Mouse (Mus musculus): ENCODE results near the gene Prkar1b.
A peak's percentile ranks its signal among the peaks of the same experiment; 100 is the strongest.

Prkar1b gene

DNA sequence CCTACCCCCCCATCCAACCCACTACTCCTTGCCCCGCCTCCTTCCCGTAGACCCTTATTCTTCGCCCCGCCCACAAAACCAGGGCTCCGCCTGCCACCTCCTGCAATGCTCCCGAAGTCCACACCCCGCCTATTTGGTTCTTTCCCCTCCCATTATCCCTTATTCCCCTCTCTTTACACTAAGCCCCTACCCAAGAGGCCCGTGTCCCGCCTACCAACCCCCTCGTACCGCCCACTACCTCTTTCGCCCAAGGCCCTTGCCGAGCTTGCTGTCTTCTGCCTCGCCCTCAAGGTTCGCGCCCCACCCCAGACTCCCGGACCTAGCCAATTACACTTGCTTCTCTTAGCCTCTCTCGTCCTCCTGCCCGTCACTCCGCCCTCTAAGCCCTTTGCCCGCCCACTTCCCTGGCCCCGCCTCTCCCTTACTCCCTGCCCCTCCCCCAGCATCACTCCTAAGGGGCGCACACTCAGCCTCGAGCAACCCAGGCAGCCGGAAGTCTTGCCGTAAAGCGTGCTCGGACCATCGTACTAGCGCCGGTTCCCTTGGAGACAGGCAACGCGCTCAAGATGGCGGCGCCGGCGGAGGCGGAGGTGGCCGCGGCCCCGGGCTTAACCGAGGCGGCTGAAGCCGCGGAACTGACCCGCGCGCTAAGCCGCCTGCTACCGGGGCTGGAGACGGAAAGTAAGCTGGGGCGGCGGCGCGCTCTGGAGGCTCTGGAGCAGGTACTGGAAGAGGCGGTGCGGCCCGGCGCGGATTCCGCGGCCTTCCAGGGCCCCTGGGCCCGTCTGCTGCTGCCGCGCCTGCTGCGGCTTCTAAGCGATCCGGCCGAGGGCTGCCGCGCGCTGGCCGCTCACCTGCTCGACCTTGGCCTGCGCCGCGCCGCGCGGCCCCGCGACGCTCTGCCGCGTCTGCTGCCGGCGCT lies at the start of gene Prkar1b, which contains the start of gene Dnaaf5:
TSS of gene Prkar1b (minus strand) at position 321 of the 922 bp plus-strand sequence.
TSS of gene Dnaaf5 (plus strand) at position 543 of the 922 bp plus-strand sequence.
- peak; percentile 97 for DNase-seq (ENCODE audit: extremely low read depth, low read depth)

DNA sequence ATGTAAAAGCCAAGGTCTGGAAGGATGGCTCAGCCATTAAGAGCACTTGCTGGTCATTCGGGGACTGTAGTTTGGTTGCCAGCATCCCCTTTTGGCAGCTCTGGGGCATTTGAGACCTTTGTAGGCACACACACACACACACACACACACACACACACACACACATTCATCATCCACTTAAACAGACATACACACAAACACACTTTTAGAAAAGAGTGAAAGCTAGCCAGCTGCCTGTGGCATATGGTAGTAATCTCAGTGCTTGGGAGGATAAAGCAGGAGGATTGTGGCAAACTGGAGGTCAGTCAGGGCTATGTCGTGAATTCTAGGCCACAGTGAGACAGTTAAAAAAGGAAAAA lies 49.8 kb upstream of the Prkar1b start:
- no peak for DNase-seq (ENCODE audit: extremely low read depth, low read depth)

DNA sequence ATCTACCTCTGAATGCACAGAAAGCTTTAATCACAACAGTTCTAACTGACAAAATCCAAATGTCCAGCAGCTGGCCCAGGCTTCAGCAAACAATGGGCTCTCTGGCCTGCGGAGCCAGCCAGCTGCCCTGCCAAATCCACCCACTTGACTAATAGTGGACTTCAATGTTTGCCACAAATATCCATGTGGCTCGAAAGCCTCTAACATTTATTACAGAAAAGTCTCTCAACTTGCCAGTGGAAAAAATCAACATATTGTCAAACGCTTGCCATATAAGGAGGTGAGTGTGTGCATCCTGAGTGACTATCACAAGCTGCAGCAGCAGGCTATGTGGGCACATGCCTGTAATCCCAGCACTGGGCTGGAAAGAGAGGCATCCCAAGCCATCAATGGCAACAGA lies 49.0 kb upstream of the Prkar1b start:
- peak; percentile 35 for DNase-seq (ENCODE audit: extremely low read depth, low read depth)

DNA sequence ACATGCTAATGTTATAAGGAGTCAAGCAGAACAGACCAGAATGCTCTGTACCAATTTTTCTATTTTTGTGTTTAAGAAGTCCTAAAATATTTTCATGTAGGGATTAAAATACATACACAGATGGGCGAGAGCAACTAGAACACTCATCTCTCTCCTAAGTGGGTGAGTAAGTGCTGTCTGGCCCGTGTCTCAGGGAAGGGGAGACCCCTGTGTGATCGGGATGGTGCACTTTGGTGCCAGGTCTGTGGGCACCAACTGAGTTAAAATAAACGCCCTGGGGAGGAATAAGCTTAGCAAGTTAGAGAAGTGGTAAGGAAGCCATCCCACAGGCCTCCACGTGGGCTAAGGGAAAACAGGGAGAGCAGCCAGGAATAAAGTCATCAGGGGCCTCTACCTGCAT lies 41.2 kb upstream of the Prkar1b start:
- no peak for DNase-seq (ENCODE audit: extremely low read depth, low read depth)

DNA sequence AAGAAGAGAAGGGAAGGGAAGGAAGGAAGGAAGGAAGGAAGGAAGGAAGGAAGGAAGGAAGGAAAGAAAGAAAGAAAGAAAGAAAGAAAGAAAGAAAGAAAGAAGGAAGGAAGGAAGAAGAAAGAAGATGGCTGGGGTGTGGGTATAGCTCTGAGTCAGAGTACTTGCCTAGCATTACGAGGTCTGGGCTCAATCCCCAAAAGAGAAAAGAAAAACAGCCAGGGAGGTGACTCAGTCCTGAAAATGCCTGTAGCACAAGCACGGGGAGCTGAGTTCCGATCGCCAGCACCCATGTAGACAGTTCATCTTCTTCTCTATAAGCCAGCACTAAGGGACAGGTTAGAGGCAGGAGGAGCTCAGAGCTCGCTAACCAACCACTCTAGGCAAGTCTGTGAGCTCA lies 39.9 kb upstream of the Prkar1b start:
- DNase-seq (ENCODE audit: extremely low read depth, low read depth) = no peak

DNA sequence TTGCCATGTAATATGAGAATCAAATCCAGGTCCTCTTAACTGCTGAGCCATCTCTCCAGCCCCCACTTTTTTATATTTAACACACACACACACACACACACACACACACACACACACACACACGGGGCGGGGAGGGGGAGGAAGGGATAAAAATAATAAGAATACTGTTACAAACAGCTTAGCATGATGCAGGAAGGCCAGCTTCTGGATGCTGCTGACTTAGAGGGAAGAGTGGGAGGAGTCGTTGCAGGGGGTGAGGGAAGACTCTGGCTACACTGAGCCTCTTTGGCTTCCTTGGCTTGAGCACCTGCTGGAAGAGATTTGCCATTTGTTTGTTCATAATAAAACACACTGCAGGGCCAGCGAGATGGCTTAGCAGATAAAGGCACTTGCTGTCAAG lies 35.1 kb upstream of the Prkar1b start:
- no peak for DNase-seq (ENCODE audit: extremely low read depth, low read depth)

DNA sequence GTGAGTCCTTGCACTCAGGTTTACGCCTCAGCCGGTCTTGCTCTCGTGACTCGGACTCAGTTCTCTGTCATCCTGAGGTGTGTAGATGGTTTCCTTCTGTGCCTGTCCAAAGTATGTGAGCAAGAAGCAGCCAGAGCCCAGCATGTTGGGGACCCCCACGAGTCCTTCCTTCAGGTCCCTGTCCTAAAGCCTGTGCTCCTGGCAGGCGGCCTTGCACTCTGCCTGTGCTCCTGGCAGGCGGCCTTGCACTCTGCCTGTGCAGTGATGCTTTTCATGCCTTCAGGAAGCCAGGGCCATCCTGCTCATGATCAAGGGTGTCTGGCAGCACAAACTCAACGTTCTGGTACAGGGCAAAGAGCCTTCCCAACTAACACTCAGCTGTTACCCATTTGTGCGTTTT lies 33.8 kb upstream of the Prkar1b start:
- no peak for DNase-seq (ENCODE audit: extremely low read depth, low read depth)

DNA sequence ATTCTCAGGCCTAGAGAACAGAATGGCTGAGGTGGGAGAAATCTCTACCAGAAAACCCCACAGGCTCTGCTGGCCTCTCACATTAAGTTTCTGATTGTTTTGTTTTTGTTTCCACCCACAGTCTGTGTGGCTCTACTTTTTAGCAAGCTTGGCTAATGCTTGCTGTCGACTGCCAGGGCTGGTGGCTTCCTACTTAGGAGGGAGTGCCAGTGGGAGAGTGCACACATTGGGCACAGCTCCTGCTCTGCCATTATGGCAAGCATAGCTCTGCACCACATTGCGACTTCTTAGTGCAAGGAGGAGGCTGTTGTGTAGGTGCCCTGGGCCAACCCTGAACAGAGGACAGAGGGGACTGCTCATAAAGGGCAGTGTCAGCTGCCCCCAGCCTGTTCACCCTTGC lies 33.3 kb upstream of the Prkar1b start:
- no peak for DNase-seq (ENCODE audit: extremely low read depth, low read depth)

DNA sequence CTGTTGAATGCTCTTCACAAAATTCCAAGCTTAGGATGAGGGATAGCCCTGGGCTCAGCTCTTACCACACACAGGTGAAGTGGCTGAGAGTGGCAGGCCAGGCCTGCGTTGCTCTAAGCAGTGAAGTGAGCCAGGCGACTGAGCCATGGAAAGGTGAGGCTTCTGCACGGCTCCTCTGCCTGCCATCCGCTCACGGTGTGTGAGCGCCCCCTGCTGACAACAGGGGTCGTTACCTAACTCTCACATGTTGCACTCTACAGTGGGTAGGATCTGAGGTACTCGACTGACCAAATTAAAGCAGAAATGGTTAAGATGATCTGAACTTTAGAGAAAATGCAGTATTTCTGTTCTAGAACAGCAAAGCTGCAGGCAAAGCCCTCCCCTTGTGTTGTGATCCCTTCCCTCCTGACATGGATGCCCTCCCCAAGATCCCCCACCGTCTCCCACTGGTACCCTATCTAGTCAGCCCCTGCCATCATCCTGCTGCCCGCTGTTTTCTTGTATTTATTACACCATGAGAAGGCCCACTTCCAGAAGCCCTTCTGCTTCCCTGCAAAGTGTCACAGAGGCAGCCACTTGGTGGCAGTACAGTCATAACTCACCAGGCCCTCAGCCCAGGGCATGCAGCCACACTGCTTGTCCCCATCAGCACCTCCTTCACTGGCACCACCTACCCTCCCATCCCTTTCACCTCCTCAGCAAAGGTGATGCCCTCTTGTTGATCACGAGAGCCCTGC lies 29.3 kb upstream of the Prkar1b start:
- DNase-seq (ENCODE audit: extremely low read depth, low read depth) = no peak

DNA sequence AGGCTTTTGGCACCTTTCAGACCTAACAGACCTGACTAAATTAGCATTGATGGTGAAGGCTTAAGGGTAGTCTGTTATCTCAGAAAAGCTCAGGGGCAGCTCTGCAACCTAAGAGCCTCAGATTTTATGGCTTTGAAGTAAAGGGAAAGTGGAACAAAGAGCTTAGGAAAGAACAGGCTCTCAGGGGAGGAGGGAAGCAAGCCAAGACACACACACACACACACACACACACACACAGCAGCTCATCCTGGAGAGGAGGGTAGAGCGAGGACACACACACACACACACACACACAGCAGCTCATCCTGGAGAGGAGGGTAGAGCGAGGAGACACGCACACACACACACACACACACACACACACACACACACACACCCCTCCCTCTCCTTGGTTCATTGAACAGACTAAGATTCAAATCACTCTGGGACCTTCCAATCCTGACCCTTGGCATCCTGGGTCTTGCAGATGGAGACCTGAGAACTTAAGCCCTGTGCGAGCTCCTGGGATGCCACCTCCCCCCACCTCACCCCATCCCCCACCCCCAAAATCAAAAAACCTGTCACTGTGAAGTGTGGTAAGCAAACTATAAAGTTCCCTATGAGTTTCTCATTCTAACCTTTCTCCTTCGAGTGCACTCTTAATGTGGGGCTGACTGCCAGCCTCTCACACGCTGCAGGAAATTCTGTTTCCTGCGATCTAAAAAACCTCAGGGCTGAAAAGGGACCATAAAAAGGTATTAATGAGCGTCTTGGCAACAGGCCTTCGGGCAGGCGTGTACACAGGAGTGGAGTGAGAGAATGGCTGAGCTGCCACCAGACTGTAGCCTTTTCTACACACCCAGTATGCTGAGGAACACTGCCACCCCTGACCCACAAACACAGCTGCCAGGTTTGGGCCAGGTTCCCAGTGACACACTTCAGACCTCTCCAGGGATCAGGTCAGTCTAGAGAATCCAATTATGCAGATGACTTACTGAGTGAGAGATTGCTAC lies 25.1 kb upstream of the Prkar1b start:
- no peak for DNase-seq (ENCODE audit: extremely low read depth, low read depth)

DNA sequence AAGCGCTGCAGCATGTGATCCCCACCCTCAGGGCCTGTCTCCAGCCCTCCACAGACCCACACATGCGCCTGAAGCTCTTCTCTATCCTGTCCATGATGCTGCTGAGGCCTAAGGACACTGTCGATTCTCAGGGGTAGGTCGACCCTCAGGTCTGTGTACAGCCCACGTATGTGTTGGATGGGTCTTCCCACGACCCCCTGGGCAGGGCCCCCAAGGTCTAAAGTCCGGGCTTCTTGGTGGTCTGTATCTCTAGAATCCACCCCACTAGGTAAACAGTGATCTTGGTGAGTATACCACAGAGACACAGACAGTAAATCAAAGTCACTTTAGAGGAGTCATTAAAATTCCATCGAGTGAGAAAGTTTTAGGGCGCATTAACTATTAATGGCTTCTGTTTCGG lies 24.3 kb upstream of the Prkar1b start:
- DNase-seq (ENCODE audit: extremely low read depth, low read depth) = no peak

DNA sequence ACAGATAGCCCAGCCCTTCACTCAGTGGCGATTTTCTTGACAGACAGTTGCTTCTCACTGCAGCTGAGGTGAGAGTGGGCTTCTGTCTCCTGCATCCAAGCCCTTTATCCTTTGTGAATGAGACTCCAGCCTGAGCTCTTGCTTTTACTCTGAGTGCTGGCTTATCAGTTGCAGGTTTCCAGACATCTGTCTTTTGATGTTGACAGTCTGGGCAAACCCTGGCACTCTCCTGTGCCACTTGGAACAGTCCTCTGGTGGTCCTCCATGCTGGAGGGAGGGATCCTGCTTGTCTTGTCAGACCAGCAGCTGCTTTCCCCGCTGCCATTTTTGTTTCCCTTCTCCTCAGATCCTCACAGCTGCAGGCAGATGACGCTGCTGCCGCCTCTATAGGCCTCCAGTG lies 22.1 kb upstream of the Prkar1b start:
- no peak for DNase-seq (ENCODE audit: extremely low read depth, low read depth)

DNA sequence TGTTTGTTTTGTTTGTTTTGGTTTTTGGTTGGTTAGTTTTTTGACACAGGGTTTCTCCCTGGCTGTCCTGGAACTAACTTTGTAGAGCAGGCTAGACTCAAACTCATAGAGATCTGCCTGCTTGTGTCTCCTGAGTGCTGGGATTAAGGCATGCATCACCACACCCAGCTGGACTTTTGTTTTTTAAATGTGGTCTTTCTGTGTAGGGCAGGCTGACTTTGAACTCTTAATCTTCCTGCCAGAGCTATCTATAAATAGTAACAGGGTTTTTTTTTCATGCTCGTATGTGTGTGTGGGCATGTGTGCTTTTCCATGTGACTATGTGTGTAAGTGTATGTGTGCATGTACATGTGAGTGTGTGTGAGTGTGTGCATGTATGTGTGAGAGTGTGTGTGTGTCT lies 17.7 kb upstream of the Prkar1b start:
- no peak for DNase-seq (ENCODE audit: extremely low read depth, low read depth)

DNA sequence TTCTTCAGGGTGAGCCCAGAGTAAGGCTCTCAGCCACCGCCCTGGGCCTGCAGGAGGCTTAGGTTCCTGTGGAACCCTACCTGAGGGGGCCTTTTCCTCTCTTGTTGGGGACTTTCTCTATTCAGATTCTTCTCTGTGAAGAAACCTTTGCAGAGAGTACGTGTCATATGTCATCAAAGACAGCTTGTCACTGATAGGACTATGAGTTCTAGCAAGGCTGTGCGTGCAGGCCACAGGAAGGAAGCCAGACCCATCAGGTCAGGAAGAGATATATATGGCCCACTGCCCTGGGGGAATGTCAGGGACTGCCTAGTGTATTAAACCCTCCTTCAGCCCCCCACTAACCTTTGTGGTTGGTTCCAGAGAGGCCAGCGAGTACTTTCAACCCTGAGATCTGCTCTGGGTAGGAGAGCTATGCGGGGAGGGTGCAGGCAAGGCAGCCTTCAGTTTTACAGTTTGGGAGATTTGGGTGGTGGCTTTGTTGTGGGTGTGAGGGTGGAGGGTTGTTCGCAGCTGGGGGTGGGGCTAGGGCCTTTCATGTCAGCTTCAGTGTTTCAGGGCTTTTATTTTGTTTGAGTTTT lies 17.1 kb upstream of the Prkar1b start:
- peak; percentile 70 for DNase-seq (ENCODE audit: extremely low read depth, low read depth)

DNA sequence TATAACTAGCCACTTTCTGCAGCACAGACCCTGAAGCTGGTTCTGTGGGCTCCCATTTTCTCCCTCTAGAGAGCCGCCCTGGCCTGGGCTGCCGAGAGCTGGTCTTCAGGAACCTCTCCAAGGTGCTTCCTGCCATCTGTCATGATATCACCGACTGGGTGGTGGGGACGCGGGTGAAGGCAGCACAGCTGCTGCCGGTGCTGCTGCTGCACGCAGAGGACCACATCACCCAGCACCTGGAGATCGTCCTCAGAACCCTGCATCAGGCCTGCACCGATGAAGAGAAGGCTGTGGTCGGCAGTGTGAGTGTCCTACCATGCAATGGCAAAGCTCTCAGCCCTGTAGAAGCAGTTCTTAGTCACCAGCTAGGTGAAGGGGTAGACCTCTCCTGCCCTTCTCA lies 11.8 kb upstream of the Prkar1b start:
- DNase-seq (ENCODE audit: extremely low read depth, low read depth) = no peak

DNA sequence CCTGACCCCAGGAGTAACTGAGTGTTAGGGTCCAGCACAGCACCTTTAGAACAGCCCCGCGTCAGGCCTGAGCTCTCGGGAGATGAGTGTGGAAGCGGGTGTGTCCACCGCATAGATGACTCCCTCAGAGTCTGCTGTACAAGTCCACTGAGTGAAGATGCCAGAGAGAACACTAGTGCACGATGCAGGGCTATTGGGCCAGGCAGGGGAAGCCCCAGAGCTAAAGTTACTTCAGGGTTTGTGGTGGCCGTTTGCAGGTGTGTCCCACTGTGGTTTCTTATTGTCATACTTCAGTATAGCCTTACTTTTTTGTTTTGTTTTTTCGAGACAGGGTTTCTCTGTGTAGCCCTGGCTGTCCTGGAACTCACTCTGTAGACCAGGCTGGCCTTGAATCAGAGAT lies 11.1 kb upstream of the Prkar1b start:
- DNase-seq (ENCODE audit: extremely low read depth, low read depth) = no peak

DNA sequence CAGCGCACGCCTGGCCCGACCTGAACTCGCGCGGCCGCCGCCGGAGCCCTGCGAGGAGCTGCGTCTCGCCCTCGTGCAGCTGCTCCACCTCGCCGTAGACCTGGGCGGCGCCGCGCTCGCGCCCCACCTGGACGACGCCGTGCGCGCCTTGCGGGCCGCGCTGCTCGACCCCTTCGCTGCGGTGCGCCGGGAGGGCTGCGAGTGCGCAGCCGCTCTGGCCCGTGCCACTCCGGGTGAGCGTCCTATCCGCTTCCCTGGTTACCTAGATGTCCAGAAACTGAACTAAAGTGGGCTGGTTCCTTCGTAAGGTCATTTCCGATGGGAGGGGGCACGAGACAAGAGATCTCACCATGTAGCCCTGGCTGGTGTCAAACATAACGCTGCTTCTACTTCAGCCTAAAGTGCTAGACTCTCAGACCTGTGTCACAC lies 816 bp upstream of the Prkar1b start:
- DNase-seq (ENCODE audit: extremely low read depth, low read depth) = peak; percentile 29

DNA sequence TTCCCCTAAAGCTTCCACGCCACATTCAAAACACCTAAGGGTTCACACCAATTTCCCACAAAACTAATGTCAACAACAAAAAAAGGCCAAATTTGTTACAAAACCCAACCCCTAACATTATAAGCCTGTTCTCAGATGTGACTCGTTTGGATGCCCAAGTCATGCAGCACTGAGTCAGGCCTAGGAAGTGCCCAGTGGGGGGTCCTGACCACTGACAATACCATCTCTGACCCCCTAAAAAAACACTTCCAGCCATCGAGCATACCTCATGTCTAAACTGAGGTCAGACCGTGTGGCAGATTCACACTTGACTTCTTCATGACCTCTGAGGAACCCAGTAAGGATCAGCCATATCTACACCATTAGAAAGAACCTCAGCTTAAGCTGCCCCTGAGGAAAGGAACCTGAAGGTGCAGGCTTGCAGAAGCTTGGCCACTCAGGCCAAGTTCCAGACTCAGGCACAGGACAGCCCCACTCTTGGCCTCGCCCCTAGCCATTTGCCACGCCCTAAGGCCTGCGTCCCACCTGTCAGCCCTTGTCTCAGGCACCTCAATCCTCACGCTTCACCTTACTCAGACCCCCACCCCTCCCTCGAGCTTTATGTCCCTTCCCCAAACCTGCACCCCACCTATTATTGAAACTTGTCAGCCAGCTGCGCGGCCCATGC lies 662 bp downstream of the Prkar1b start:
- DNase-seq (ENCODE audit: extremely low read depth, low read depth) = peak; percentile 29

DNA sequence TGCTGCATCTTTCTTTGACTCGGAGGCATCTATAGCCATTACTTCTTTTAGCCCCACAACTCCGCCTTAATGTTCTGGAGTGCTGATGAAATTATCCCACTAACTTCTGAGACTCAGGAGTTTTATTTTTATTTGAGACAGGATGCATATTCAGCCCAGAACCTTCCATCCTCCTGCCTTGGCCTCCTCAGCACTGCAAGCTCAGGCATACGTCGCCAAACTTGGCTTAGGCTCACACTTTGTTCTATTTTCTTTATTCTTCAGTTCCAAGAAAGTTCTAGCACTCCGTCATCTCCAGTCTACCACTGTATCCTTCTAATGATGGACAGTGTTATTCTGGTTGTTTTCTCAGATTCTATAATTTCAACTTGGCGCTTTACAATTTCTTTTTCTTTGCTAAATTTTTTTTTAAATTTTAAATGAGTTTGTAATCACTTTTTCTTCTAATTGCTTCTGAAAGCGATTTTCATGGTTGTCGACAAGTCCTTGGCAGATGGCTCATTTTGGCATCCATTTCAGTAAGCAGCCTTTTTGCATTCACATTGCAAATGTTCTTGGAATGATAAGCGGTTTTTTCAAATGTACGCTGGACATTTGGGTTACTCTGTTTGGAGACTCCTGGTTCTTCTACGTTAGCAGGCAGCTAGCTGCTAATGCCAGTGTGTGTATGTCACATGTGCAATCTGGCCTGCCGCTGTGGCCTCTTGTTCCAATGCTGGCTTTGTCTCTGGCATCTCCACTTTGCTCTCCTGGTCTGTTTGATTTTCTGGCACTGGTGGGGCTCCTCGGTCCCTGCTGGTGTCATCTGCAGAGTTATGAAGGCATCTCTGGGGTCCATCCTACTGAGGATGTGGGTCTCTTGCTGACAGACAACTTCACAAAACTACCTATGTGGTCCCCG lies 2.4 kb downstream of the Prkar1b start:
- DNase-seq (ENCODE audit: extremely low read depth, low read depth) = no peak
